Mouse (Mus musculus) T-cell, adult 66 days (primary cell): Measurements from ENCODE around the gene Efcab3. TPM values are rescaled to one million over a fixed set of nuclear protein-coding genes. Genes with fewer than 3 reads are reported as not detected.

Experiments used
- total RNA-seq, 2 experiments: library from RNA; stranded (reverse); gene quantifications; 3 replicates in 1 of 2; 4 replicates in 1 of 2; pipeline ENCODE4 v1.2.4; 2023

The Efcab3 gene
- not detected for total RNA-seq

DNA sequence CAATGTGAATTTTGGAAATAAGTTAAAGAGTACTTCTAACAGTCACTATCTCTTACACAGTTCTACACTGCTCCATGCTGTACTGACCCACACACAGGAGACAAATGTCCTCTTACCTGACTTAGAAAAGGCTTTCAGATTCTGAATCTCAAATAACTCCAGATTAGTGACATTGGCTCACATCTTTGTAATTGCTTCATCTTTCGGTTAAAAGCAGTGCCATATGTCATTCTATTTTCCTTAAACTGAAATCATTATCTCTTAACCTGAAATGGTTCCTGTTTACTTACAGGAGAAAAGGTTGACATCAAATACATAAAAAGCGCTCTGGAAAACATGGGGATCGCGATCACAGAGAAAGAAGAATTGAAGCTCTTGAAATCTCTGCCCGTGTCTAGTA is at the start of gene Efcab3:
Gene Efcab3 (plus strand): TSS at position 301 of the 400 bp plus-strand sequence.

DNA sequence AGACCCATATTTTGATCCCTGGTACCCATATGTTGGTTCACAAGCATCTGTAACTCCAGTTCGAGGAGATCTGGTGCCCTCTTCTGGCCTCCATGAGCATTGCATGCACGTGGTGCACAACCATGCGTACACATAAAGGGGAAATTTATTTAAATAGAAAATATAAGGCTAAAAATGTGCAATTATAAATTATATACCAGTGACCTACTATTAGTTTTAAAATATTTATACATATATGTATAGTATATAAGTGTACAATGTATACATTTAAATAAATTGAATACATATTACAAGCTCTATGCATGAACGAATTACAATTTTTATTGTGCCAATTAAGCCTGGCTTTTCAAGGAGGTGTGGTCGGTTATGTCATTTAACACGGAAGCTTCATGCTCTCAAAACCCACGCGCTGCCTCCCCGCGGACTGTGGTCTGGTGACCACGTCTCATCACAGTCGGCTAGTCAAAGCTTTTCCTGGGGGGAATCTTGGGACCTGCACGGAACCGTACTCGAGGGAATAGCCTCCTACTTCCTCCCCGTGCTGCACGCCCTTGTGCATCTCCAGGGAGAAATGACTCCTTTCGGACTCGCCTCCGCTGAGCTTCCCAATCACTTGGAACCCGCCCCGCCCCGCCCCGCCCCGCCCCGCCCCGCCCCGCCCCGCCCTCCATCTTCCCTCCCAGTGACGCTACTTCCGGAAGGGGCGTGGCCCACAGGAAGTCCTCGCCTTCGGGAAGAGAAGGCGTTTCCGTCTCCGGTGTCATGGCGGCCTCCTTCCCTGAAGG is 62.5 kb downstream of the Efcab3 start, which contains the start of gene Mettl2:
Gene Mettl2 (plus strand): TSS at position 691 of the 785 bp plus-strand sequence.

DNA sequence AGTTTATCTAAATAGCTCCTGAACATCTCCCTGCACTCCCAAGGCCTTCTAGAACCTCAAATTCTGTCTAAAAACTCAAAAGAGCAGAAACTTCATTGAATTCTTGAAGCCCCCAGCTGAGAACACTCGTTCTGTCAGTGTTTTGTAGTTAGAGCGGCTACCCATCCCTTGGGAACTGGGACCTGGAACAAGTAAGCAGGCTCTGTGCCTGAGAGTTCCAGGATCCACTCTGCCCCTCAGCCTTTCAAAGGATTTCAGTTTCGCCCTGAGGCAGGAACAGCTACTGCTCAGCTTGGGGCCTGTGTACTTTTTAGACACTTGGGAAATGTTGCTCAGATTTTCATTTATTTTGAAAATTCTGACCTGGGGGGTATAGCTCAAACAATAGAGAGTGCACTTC is 83.2 kb downstream of the Efcab3 start, which contains the start of gene Gm10842:
Gene Gm10842 (plus strand): TSS at position 301 of the 400 bp plus-strand sequence.

Other genes starting within 250 kb of the Efcab3 start
- gene Mettl2, start 62.8 kb downstream of the Efcab3 start, total RNA-seq, result 10 to 100 TPM; 33.2 to 36.9 TPM
- not detected for gene Gm10842, start 83.3 kb downstream of the Efcab3 start, total RNA-seq
- 10 to 100 TPM; 75.0 to 76.6 TPM for gene Tlk2, start 115.2 kb downstream of the Efcab3 start, total RNA-seq
- under 1 TPM; 0.23 to 0.98 TPM for gene Mrc2, start 229.1 kb downstream of the Efcab3 start, total RNA-seq